Mouse (Mus musculus) brain, embryonic 14.5 days (tissue): ENCODE results near the gene Fah. TPM values are rescaled to one million over a fixed set of nuclear protein-coding genes. Genes with fewer than 3 reads are reported as not detected.

Experiments used
- DNase-seq: peaks from one replicate; pipeline ENCODE4 v3.0.0-alpha.2; 2011; ENCODE audit warnings: low read depth
- CTCF ChIP-seq: fragments of 200-500 bp; IDR thresholded peaks from 2 replicates; pipeline ENCODE4 v1.5.1; 2012; ENCODE audit warnings: inconsistent platforms, mild to moderate bottlenecking, moderate library complexity, borderline replicate concordance; ENCODE audit not compliant: insufficient read depth, insufficient read length; ENCODE audit errors: extremely low read depth
- POLR2A ChIP-seq: fragments of 200-500 bp; IDR thresholded peaks from 2 replicates; pipeline ENCODE4 v1.6.1; 2012; ENCODE audit warnings: mild to moderate bottlenecking, inconsistent platforms, borderline replicate concordance; ENCODE audit not compliant: poor library complexity, insufficient read depth, insufficient read length, severe bottlenecking; ENCODE audit errors: extremely low read depth
- polyA plus RNA-seq: library from polyadenylated mRNA; depleted of rRNA; stranded (reverse); fragments of >200 nt; gene quantifications from 2 replicates; pipeline ENCODE4 v1.2.3, GENCODE M21; 2012; rRNA removed

The Fah gene
- polyA plus RNA-seq, 1 experiment: 13.3 TPM

DNA sequence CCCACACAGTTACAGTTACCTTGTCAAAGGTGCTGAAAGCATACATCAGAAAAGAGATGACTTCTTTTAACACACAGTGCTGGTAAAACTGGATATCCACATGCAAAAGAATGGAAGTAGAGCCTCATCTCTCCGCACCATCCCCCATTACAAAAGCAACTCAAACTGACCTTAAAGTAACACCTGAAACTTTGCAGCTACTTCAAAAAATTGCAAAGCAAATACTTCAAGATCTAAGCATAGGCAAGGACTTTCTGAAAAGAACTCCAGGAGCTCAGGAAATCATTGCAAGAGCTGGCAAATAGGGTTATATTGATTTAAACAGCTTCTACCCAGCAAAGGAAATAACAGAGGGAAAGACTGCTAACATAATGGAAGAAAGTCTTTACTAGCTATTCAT lies 46.0 kb downstream of the Fah start:
- DNase-seq: no peak
- TF ChIP-seq CTCF (no peak), POLR2A (no peak)

DNA sequence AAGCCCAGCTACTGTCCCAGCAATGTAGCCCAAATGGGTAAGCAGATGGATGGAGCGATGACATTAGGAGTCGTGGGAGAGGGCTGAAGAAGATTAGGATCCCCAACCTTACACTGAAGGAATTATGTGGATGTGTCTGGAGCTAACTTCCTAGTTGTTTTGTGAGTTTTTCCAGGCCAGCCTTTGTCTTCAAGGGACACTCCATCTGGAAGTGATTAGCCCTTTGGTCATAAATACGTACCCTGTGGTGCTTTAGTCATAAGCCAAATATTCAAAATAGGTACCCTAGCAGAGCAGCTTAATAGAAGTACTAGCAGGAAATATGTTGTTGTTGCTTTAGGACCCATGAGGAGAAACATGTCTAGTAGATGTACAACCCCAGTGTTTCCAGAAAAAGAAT lies 49.2 kb downstream of the Fah start:
- no peak for TF ChIP-seq POLR2A
- TF ChIP-seq CTCF: no peak

GRCm38 (mm10) chr7:84555294-84555693 lies 51.2 kb downstream of the Fah start:
- TF ChIP-seq CTCF (no peak), POLR2A (no peak)
- DNase-seq: peak; percentile 7

More for the DNA sequence above, 49.2 kb downstream of the Fah start:
- no peak for DNase-seq

- no peak for DNase-seq
Observed at GRCm38 (mm10) chr7:84551472-84551871, 55.0 kb downstream of the Fah start.

DNA sequence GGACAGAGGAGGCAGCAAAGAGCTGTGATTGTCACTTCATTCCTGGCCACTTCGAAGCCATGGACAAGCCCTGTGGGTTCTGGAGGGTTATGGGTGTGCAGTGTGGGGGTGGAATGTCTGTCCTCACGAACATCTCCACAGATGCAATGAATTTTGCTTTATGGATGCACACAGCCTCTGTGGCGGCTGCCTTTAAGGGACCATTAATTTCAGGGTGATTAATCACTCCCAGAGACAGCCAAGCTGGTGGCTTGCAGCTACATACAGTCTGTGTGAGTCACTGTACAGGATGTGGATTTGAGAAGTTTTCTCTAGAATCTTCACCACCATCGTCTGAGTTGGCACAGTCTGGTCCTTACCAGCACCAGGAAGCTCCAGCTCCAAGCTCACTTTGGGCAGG lies 59.9 kb downstream of the Fah start:
- TF ChIP-seq POLR2A (no peak), CTCF (no peak)
- no peak for DNase-seq

More at GRCm38 (mm10) chr7:84551472-84551871, 55.0 kb downstream of the Fah start:
- TF ChIP-seq CTCF (no peak), POLR2A (no peak)

DNA sequence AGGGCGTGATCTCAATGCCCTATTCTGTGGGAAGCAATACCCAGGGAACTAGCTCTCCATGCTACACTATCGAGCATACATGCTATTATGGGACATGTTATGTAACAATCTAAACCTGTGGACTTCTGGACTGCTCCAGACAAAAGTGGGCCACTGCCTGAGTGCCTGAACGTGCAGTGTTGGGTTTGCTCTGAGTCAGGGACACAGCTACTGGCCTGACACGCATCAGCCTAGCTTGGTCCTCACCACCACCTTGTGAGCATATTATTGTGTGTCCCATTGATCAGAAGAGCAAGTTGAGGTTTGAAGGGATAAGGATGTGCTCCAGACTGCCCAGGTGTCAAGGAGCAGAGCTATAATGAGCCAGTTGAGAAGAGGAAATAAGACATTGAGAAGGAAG lies 61.6 kb downstream of the Fah start:
- DNase-seq: no peak
- TF ChIP-seq CTCF (no peak), POLR2A (no peak)

Other genes with a start within 250 kb of the Fah start
- 172 and 207 TPM in 2 replicates for gene Arnt2, start 196.5 kb downstream of the Fah start, polyA plus RNA-seq
- gene Gm2115, start 77.8 kb downstream of the Fah start, polyA plus RNA-seq: 0.61 and 1.1 TPM in 2 replicates
- gene Zfand6, start 83.2 kb upstream of the Fah start, polyA plus RNA-seq: 127 and 173 TPM in 2 replicates
- not detected in 2 replicates for gene Olfr291, start 246.8 kb upstream of the Fah start, polyA plus RNA-seq